Mouse (Mus musculus) 3T3-L1 (cell line): ENCODE measurements around the gene Taf8.
A peak's percentile ranks its signal among the peaks of the same experiment; 100 is the strongest.
"Not testable (repeated sequence)": the region's sequence is repeated elsewhere in the genome, so short reads cannot be mapped to it uniquely, and the experiment has no call there.

Experiments
- DNase-seq: peaks from one replicate; pipeline ENCODE4 v3.0.0-alpha.2; 2015; ENCODE audit warnings: low read depth, low spot score

Gene Taf8

GRCm38 (mm10) chr17:47518205-47518604, 16.1 kb upstream of the Taf8 start:
- DNase-seq = peak; percentile 70

DNA sequence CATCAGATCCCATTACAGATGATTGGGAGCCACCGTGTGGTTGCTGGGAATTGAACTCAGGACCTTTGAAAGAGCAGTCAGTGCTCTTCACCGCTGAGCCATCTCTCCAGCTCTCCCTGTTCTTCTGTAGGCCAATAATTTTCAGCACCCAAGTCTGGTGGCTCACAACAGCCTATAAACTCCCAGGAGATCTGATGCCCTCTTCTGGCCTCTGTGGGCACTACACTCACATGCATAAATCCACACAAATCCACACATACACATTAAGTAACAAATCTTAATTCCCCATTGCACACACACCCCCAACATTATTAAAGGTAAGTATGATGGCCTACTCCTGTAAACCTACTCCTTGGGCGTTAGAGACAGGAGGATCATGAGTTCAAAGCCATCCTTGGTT, 14.1 kb upstream of the Taf8 start:
- DNase-seq = no peak

GRCm38 (mm10) chr17:47515180-47515844, 13.2 kb upstream of the Taf8 start:
- no peak for DNase-seq

- DNase-seq = no peak
Measured at GRCm38 (mm10) chr17:47512956-47513775, 11.1 kb upstream of the Taf8 start.

DNA sequence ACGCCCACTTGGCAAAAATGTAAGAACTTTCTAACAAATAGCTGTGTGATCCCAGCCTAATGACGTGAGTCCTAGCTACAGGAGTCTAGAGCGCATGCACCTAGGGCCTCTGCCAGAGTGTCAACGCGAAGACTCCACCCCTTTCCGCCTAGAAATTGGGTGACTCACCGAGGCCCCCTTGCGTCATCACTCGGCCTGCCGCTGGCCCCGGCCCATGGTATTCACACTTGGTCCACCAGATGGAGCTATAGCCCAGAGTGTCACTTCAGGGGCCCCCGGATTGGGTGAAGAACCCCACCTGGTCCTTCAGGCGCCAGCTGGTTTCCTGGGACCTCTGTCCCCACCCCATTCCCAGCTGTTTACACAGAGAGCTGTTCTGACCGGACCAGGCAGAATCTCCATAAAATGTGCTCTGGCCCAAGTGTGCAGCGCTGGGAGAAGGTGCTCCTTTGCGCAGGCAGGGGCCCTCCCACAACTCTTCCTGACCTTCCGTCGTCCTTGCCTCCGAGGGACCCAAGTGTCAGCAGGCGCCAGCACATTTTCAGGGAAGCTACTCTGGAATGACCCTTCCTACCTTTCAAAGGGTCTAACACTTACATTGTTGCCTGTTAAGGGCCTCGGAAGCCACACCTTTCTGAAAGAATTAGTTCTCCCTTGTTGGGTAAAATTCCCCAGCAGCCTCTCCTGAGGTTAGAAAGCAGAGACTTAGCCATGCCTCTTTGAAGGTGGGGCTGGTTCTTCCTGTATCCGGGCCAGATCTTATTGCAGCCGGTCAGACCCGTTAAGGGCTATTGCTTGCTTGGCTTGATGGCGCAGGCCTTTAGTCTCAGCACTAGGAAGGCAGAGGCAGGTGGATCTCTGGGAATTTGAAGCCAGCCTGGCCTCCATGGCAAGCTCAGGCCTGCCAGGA, 9.3 kb upstream of the Taf8 start:
- peak; percentile 100 for DNase-seq

DNA sequence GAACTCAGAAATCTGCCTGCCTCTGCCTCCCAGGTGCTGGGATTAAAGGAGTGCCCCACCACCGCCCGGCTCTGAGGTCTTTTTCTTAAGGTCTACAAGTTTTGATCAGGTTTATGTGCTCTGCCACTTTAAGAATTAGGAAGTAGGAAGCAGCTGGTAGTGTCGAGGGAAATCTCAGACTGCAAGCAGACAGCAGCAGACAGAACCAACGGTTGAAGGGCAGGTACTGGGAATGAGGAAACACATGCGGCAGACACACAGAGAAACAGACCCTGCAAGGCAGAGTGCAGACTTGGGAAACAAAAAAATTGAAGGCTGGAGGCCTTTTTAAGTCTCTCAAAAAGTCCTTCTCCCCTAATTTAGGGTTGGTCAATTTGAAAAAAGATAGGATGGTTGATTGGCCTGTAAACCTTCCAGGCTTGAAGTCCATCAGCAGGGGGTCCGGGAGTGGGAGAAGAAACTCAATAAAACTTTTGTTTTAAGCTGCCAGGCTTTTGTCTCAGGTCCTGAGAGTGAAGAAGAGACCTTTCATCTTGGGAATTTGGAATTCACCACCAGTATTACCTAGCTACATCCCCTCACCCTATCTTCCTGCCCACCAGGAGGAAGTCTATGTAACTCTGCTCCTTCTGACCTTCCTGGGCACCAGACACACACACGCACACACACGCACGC, 7.1 kb upstream of the Taf8 start:
- no peak for DNase-seq

DNA sequence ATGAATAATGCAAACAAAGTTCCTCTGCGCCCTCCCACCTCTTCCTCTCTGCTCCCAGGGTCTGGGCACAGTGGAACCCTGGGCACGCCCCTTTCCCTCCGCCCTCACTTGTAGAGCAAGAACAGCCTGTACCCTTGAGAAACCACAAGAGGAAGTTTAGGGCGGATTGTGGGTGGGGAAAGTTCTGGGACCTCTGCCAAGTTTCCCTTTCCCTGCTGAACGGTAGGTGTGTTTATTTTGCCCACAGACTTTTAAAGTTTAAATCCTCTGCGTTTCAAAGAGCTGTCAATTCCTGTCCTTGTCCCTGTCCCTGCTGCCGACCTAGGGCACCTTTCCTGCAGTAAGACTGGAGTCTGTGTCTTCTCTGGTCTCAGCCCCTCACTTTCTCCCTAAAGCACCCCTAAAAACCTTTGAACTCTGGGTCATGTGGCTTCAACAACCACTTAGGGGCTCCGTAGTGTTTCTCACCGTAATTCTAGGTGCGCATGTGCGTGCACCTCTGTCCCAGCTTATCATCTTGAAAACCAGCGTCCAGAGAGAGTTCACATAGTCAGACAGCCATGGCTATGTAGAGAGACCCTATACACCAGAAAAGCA, 6.0 kb upstream of the Taf8 start:
- DNase-seq = peak; percentile 99

- DNase-seq = no peak
Measured at GRCm38 (mm10) chr17:47507523-47507922, 5.4 kb upstream of the Taf8 start.

DNA sequence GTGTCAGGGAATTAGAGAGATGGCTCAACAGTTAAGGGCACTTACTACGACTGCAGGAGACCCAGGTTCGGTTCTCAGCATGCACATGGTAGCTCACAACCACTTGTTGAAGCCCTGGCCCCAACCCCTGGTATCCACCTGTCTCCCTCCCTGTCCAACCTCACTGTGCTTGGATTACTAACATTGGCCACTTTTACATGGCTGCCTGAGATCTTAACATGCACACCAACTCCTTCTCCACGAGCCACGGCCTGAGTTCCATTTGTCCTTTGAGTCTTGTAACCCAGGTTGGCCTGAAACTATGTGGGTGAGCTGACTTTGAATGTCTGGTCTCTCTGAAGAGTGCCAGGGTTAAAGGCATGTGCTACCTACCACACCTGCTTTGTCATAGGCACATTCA, 4.6 kb upstream of the Taf8 start:
- DNase-seq = no peak

GRCm38 (mm10) chr17:47506042-47506441, 4.0 kb upstream of the Taf8 start:
- no peak for DNase-seq

DNA sequence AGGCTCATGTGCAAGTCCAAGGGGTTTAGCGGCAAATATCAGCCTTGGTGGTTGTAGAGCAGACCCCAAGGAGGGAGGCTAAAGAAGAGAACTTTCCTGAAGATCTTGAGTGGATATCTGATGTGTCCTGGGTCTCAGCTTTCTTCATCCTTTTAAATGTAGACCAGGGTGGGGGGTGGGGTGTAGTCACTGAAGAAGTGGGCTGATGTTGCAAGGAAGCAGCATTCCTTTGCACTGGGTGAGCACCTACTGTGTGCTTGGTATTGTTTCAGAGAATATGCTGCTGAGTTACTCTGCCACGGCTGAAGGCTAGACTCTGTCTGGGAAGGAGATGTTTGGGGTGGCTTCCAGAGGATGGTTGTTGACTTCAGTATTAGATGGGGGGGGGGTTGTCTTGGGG, 3.5 kb upstream of the Taf8 start:
- no peak for DNase-seq

- no peak for DNase-seq
Measured at GRCm38 (mm10) chr17:47504941-47505346, 2.9 kb upstream of the Taf8 start, which contains the start of gene Ccnd3. Gene Ccnd3 (plus strand): TSS chr17:47505051.

DNA sequence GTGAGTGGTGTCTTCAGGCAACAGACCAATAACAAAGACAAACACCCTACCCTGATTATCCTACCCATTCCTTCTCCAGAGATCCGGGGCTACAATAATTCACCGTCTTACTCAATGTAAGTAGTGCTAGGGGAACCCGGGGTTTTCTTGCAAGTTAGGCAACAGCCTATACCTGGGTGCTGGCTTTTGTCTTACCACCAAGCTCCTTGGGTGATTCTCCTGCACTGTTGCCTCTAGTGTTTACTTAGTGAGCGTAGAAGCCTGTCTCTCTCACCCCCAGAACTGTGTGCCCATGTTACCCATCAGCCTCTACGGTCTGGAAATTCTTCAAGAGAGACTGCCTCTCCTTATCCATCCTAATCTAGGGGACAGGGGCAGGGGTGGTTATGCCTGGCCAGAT, 2.1 kb upstream of the Taf8 start:
- no peak for DNase-seq

GRCm38 (mm10) chr17:47503689-47504088, 1.6 kb upstream of the Taf8 start:
- DNase-seq = no peak

DNA sequence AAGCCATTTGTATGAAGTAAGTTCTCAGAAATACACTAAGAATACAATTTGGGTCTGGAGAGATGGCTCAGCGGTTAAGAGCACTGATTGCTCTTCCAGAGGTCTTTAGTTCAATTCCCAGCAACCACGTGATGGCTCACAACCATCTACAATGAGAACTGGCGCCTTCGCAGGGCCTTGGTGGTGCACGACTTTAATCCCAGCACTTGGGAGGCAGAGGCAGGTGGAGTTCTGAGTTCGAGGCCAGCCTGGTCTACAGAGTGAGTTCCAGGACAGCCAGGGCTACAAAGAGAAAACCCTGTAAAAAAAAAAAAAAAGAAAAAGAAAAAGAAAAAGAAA, 584 bp upstream of the Taf8 start:
- DNase-seq = not testable (repeated sequence)

- no peak for DNase-seq
Measured at GRCm38 (mm10) chr17:47501531-47501930, 561 bp downstream of the Taf8 start.

- no peak for DNase-seq
Measured at GRCm38 (mm10) chr17:47494132-47494531, 8.0 kb downstream of the Taf8 start.

DNA sequence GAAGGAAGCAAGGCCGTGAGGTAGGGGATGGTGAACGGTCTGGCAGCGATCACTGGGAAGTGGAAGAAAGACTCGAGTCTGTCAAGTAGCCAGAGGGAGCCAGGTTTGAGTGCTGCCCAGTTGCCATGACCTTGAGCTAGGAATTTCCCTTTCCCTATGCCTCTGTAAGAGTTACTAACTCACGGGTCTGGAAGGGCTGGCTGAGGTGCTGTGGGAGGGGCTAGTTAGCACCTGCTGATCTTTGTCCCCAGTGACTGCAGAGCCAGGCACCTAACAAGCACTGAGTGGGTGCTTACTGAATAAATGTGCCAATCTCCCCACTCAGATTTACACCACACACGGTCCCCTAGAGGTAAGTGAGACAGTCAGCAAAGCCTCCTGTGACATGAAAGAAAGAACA, 8.4 kb downstream of the Taf8 start:
- no peak for DNase-seq

- no peak for DNase-seq
Measured at GRCm38 (mm10) chr17:47492731-47493130, 9.4 kb downstream of the Taf8 start.

DNA sequence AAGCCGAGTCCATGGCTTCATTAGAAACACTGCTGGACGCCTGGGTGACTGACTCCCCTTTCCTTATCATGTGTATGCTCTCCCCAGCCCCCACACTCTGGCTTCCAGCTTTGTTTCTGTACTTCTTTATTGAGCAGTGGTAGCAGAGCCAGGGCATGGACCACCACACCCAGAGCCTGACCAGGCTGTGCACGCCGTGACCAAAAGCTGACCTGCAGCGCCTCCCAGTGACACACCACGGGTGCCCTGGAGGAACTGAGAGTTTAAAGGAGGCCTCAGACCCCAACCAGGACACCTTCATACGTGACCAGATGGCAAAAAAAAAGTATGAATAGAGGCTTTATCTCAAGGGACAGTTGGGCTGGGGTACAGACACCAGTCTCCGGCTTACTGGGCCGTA, 11.3 kb downstream of the Taf8 start:
- no peak for DNase-seq

- DNase-seq = peak; percentile 47
Measured at GRCm38 (mm10) chr17:47485791-47486190, 16.3 kb downstream of the Taf8 start.
